Mouse (Mus musculus): Measurements from ENCODE around the gene Esrp2. TPM values are rescaled to one million over a fixed set of nuclear protein-coding genes. Genes with fewer than 3 reads are reported as not detected.

The Esrp2 gene
- polyA plus RNA-seq, 1 experiment from 2014 or later: 1.3 TPM

GRCm38 (mm10) chr8:106102321-106102720, 34.5 kb downstream of the Esrp2 start:
- Histone ChIP-seq H3K27ac (ENCODE audit: low read depth, low read length) (no peak overlapping the region), H3K9me3 (replicated peaks; ENCODE audit: control insufficient read depth, low read length) (no peaks in the 10 kb centered on the region), H3K4me1 (ENCODE audit: control insufficient read depth, insufficient read depth, low read length) (no peaks in the 10 kb centered on the region), H3K9ac (ENCODE audit: low read depth, low read length) (no peak overlapping the region), H3K4me2 (no peak overlapping the region), H3K4me3 (ENCODE audit: low read depth, low read length) (no peak overlapping the region), H3K27me3 (ENCODE audit: control insufficient read depth, insufficient read depth, low read length) (no peaks in the 10 kb centered on the region), H3K36me3 (ENCODE audit: control insufficient read depth, insufficient read depth, low read length) (peaks cover 7% of the 10 kb centered on the region)
- 86% methylated on average over 4 of the region's 4 CpGs for WGBS (ENCODE audit: insufficient replicate concordance)
- ATAC-seq (replicated peaks; ENCODE audit: insufficient number of reproducible peaks, low FRiP score, low TSS enrichment): no peak

Other genes with a start within 250 kb of the Esrp2 start
- gene Nrn1l, start 243.4 kb downstream of the Esrp2 start, polyA plus RNA-seq (2014; fragmentation: Nextera tagmentation; extraction: Ambion mirVana): 0.39 TPM in 1 of 2 replicates, not detected in the other
- gene Pskh1, start 236.5 kb downstream of the Esrp2 start, polyA plus RNA-seq (2014; fragmentation: Nextera tagmentation; extraction: Ambion mirVana): 14.7 and 17.4 TPM in 2 replicates
- 1.1 and 1.3 TPM in 2 replicates for gene Ctrl, start 203.1 kb downstream of the Esrp2 start, polyA plus RNA-seq (2014; fragmentation: Nextera tagmentation; extraction: Ambion mirVana)
- gene Psmb10, start 198.5 kb downstream of the Esrp2 start, polyA plus RNA-seq (2014; fragmentation: Nextera tagmentation; extraction: Ambion mirVana): 50.8 and 60.0 TPM in 2 replicates
- gene Lcat, start 193.6 kb downstream of the Esrp2 start, polyA plus RNA-seq (2014; fragmentation: Nextera tagmentation; extraction: Ambion mirVana): 0.70 and 2.6 TPM in 2 replicates
- gene Slc12a4, start 170.9 kb downstream of the Esrp2 start, polyA plus RNA-seq (2014; fragmentation: Nextera tagmentation; extraction: Ambion mirVana): 28.6 and 39.9 TPM in 2 replicates
- not detected in 2 replicates for gene Dpep3, start 157.5 kb downstream of the Esrp2 start, polyA plus RNA-seq (2014; fragmentation: Nextera tagmentation; extraction: Ambion mirVana)
- 17.4 and 18.8 TPM in 2 replicates for gene Dus2, start 145.6 kb downstream of the Esrp2 start, polyA plus RNA-seq (2014; fragmentation: Nextera tagmentation; extraction: Ambion mirVana)
- 0.33 TPM in 1 of 2 replicates, not detected in the other for gene Dpep2nb, start 131.0 kb downstream of the Esrp2 start, polyA plus RNA-seq (2014; fragmentation: Nextera tagmentation; extraction: Ambion mirVana)
- 13.4 and 15.2 TPM in 2 replicates for gene Ddx28, start 125.1 kb downstream of the Esrp2 start, polyA plus RNA-seq (2014; fragmentation: Nextera tagmentation; extraction: Ambion mirVana)
- gene Nfatc3, start 78.1 kb downstream of the Esrp2 start, polyA plus RNA-seq (2014; fragmentation: Nextera tagmentation; extraction: Ambion mirVana): 4.4 and 6.0 TPM in 2 replicates
- 3.0 and 7.2 TPM in 2 replicates for gene Pla2g15, start 13.4 kb upstream of the Esrp2 start, polyA plus RNA-seq (2014; fragmentation: Nextera tagmentation; extraction: Ambion mirVana)
- 64.5 and 67.4 TPM in 2 replicates for gene Slc7a6, start 31.9 kb upstream of the Esrp2 start, polyA plus RNA-seq (2014; fragmentation: Nextera tagmentation; extraction: Ambion mirVana)
- gene Slc7a6os, start 74.0 kb upstream of the Esrp2 start, polyA plus RNA-seq (2014; fragmentation: Nextera tagmentation; extraction: Ambion mirVana): 27.2 and 31.7 TPM in 2 replicates
- 40.1 and 41.8 TPM in 2 replicates for gene Prmt7, start 74.0 kb upstream of the Esrp2 start, polyA plus RNA-seq (2014; fragmentation: Nextera tagmentation; extraction: Ambion mirVana)
- gene Smpd3, start 201.0 kb upstream of the Esrp2 start, polyA plus RNA-seq (2014; fragmentation: Nextera tagmentation; extraction: Ambion mirVana): 2.0 and 2.3 TPM in 2 replicates

Data from heart, embryonic 11.5 days (tissue).